Mouse (Mus musculus): ENCODE data around the gene Pik3r3. TPM values are rescaled to one million over a fixed set of nuclear protein-coding genes. Genes with fewer than 3 reads are reported as not detected.

Pik3r3 gene
- polyA plus RNA-seq, 2 experiments = 14.7 to 27.1 TPM

GRCm38 (mm10) chr4:116329256-116329655 is 107.8 kb downstream of the Pik3r3 start:
- ATAC-seq (ENCODE audit: low FRiP score, low read depth) (no peak), DNase-seq (ENCODE audit: low spot score) (peak; percentile 14)
- H3K36me3 ChIP-seq (ENCODE audit: control insufficient read depth, insufficient read depth, low read length) = peaks cover 43% of the 10 kb centered on the region
- no peaks in the 10 kb centered on the region for H3K4me1 ChIP-seq (ENCODE audit: control insufficient read depth, insufficient read depth, low read length)
- TF ChIP-seq POLR2A (IDR thresholded peaks at IDR 0.05; ENCODE audit: borderline replicate concordance, extremely low read depth, insufficient read depth, insufficient read length) = no peak
- no peak overlapping the region for H3K9ac ChIP-seq (ENCODE audit: low read depth, low read length, severe bottlenecking)
- H3K9me3 ChIP-seq (ENCODE audit: control insufficient read depth, low read length) = no peaks in the 10 kb centered on the region
- 92% methylated on average over 3 of the region's 3 CpGs for WGBS
- H3K4me2 ChIP-seq (replicated peaks; ENCODE audit: low read depth, low read length, severe bottlenecking) = no peak overlapping the region
- H3K4me3 ChIP-seq (replicated peaks; ENCODE audit: low read length) = no peak overlapping the region
- no peaks in the 10 kb centered on the region for H3K27me3 ChIP-seq (ENCODE audit: control insufficient read depth, insufficient read depth, low read length)
- H3K27ac ChIP-seq (replicated peaks; ENCODE audit: low read depth, low read length) = no peak overlapping the region

- no peak for DNase-seq (ENCODE audit: low spot score)
- H3K27ac ChIP-seq (replicated peaks; ENCODE audit: low read depth, low read length) = no peak overlapping the region
These were observed 114.9 kb downstream of the Pik3r3 start for GRCm38 (mm10) chr4:116336294-116336693.

GRCm38 (mm10) chr4:116342119-116342518 is 120.7 kb downstream of the Pik3r3 start:
- DNase-seq (ENCODE audit: low spot score) (peak; percentile 83), ATAC-seq (ENCODE audit: low FRiP score, low read depth) (no peak)
- H3K27ac ChIP-seq (replicated peaks; ENCODE audit: low read depth, low read length) = no peak overlapping the region
- no peak overlapping the region for H3K4me2 ChIP-seq (replicated peaks; ENCODE audit: low read depth, low read length, severe bottlenecking)
- H3K4me3 ChIP-seq (replicated peaks; ENCODE audit: low read length) = no peak overlapping the region
- H3K9ac ChIP-seq (ENCODE audit: low read depth, low read length, severe bottlenecking) = no peak overlapping the region
- TF ChIP-seq POLR2A (IDR thresholded peaks at IDR 0.05; ENCODE audit: borderline replicate concordance, extremely low read depth, insufficient read depth, insufficient read length) = no peak
- no peaks in the 10 kb centered on the region for H3K9me3 ChIP-seq (ENCODE audit: control insufficient read depth, low read length)
- H3K27me3 ChIP-seq (ENCODE audit: control insufficient read depth, insufficient read depth, low read length) = no peaks in the 10 kb centered on the region
- H3K36me3 ChIP-seq (ENCODE audit: control insufficient read depth, insufficient read depth, low read length) = no peaks in the 10 kb centered on the region
- H3K4me1 ChIP-seq (ENCODE audit: control insufficient read depth, insufficient read depth, low read length) = no peaks in the 10 kb centered on the region

More at GRCm38 (mm10) chr4:116336294-116336693, 114.9 kb downstream of the Pik3r3 start:
- Histone ChIP-seq H3K9me3 (ENCODE audit: control insufficient read depth, low read length) (no peaks in the 10 kb centered on the region), H3K9ac (ENCODE audit: low read depth, low read length, severe bottlenecking) (no peak overlapping the region), H3K4me3 (replicated peaks; ENCODE audit: low read length) (no peak overlapping the region), H3K4me1 (ENCODE audit: control insufficient read depth, insufficient read depth, low read length) (no peaks in the 10 kb centered on the region), H3K4me2 (replicated peaks; ENCODE audit: low read depth, low read length, severe bottlenecking) (no peak overlapping the region), H3K27me3 (ENCODE audit: control insufficient read depth, insufficient read depth, low read length) (no peaks in the 10 kb centered on the region), H3K36me3 (ENCODE audit: control insufficient read depth, insufficient read depth, low read length) (no peaks in the 10 kb centered on the region)
- WGBS = 75% methylated on average over 1 of the region's 1 CpGs
- no peak for ATAC-seq (ENCODE audit: low FRiP score, low read depth)
- TF ChIP-seq POLR2A (IDR thresholded peaks at IDR 0.05; ENCODE audit: borderline replicate concordance, extremely low read depth, insufficient read depth, insufficient read length) = no peak

- 74% methylated on average over 3 of the region's 3 CpGs for WGBS
- ATAC-seq (ENCODE audit: low FRiP score, low read depth) = no peak
- DNase-seq (ENCODE audit: low spot score) = no peak
These were observed 131.1 kb downstream of the Pik3r3 start for GRCm38 (mm10) chr4:116352496-116352895.

More at GRCm38 (mm10) chr4:116352496-116352895, 131.1 kb downstream of the Pik3r3 start:
- H3K27me3 ChIP-seq (ENCODE audit: control insufficient read depth, insufficient read depth, low read length) = no peaks in the 10 kb centered on the region
- no peaks in the 10 kb centered on the region for H3K4me1 ChIP-seq (ENCODE audit: control insufficient read depth, insufficient read depth, low read length)
- no peak overlapping the region for H3K4me2 ChIP-seq (replicated peaks; ENCODE audit: low read depth, low read length, severe bottlenecking)
- H3K27ac ChIP-seq (replicated peaks; ENCODE audit: low read depth, low read length) = no peak overlapping the region
- peaks cover 5% of the 10 kb centered on the region; the same call in 1 of the 2 replicates for H3K36me3 ChIP-seq (ENCODE audit: control insufficient read depth, insufficient read depth, low read length)
- no peak for TF ChIP-seq POLR2A (IDR thresholded peaks at IDR 0.05; ENCODE audit: borderline replicate concordance, extremely low read depth, insufficient read depth, insufficient read length)
- no peak overlapping the region for H3K4me3 ChIP-seq (replicated peaks; ENCODE audit: low read length)
- no peaks in the 10 kb centered on the region for H3K9me3 ChIP-seq (ENCODE audit: control insufficient read depth, low read length)
- no peak overlapping the region for H3K9ac ChIP-seq (ENCODE audit: low read depth, low read length, severe bottlenecking)

Other genes with a start within 250 kb of the Pik3r3 start
- gene Faah, start 203.7 kb upstream of the Pik3r3 start, polyA plus RNA-seq (2012; rRNA removed) = 1.7 and 1.9 TPM in 2 replicates
- gene Faah, start 203.7 kb upstream of the Pik3r3 start, polyA plus RNA-seq (2014; fragmentation: Nextera tagmentation; extraction: Ambion mirVana) = 1.9 and 2.1 TPM in 2 replicates
- 12.7 and 13.4 TPM in 2 replicates for gene Nsun4, start 167.7 kb upstream of the Pik3r3 start, polyA plus RNA-seq (2012; rRNA removed)
- 18.8 and 21.0 TPM in 2 replicates for gene Nsun4, start 167.7 kb upstream of the Pik3r3 start, polyA plus RNA-seq (2014; fragmentation: Nextera tagmentation; extraction: Ambion mirVana)
- 318 and 510 TPM in 2 replicates for gene Uqcrh, start 146.5 kb upstream of the Pik3r3 start, polyA plus RNA-seq (2012; rRNA removed)
- gene Uqcrh, start 146.5 kb upstream of the Pik3r3 start, polyA plus RNA-seq (2014; fragmentation: Nextera tagmentation; extraction: Ambion mirVana) = 494 and 543 TPM in 2 replicates
- gene Lrrc41, start 146.3 kb upstream of the Pik3r3 start, polyA plus RNA-seq (2012; rRNA removed) = 60.2 and 92.2 TPM in 2 replicates
- 80.8 and 89.3 TPM in 2 replicates for gene Lrrc41, start 146.3 kb upstream of the Pik3r3 start, polyA plus RNA-seq (2014; fragmentation: Nextera tagmentation; extraction: Ambion mirVana)
- 18.2 TPM in 2 replicates for gene Rad54l, start 97.9 kb upstream of the Pik3r3 start, polyA plus RNA-seq (2012; rRNA removed)
- 22.3 and 25.9 TPM in 2 replicates for gene Rad54l, start 97.9 kb upstream of the Pik3r3 start, polyA plus RNA-seq (2014; fragmentation: Nextera tagmentation; extraction: Ambion mirVana)
- gene Pomgnt1, start 97.8 kb upstream of the Pik3r3 start, polyA plus RNA-seq (2012; rRNA removed) = 79.5 and 79.6 TPM in 2 replicates
- 62.7 and 67.0 TPM in 2 replicates for gene Pomgnt1, start 97.8 kb upstream of the Pik3r3 start, polyA plus RNA-seq (2014; fragmentation: Nextera tagmentation; extraction: Ambion mirVana)
- gene Lurap1, start 70.3 kb upstream of the Pik3r3 start, polyA plus RNA-seq (2012; rRNA removed) = 1.7 and 2.1 TPM in 2 replicates
- 2.5 and 3.1 TPM in 2 replicates for gene Lurap1, start 70.3 kb upstream of the Pik3r3 start, polyA plus RNA-seq (2014; fragmentation: Nextera tagmentation; extraction: Ambion mirVana)
- gene Tspan1, start 54.0 kb upstream of the Pik3r3 start, polyA plus RNA-seq (2012; rRNA removed) = not detected in 2 replicates
- gene Tspan1, start 54.0 kb upstream of the Pik3r3 start, polyA plus RNA-seq (2014; fragmentation: Nextera tagmentation; extraction: Ambion mirVana) = not detected in 2 replicates
- not detected in 2 replicates for gene 1700042G07Rik, start 48.2 kb upstream of the Pik3r3 start, polyA plus RNA-seq (2012; rRNA removed)
- not detected in 2 replicates for gene 1700042G07Rik, start 48.2 kb upstream of the Pik3r3 start, polyA plus RNA-seq (2014; fragmentation: Nextera tagmentation; extraction: Ambion mirVana)
- not detected in 2 replicates for gene Gm49337, start 48.2 kb upstream of the Pik3r3 start, polyA plus RNA-seq (2012; rRNA removed)
- gene Gm49337, start 48.2 kb upstream of the Pik3r3 start, polyA plus RNA-seq (2014; fragmentation: Nextera tagmentation; extraction: Ambion mirVana) = not detected in 2 replicates
- 54.7 and 83.6 TPM in 2 replicates for gene Mast2, start 242.6 kb downstream of the Pik3r3 start, polyA plus RNA-seq (2012; rRNA removed)
- gene Mast2, start 242.6 kb downstream of the Pik3r3 start, polyA plus RNA-seq (2014; fragmentation: Nextera tagmentation; extraction: Ambion mirVana) = 24.1 and 31.2 TPM in 2 replicates